Mouse (Mus musculus) WW6 (cell line): ENCODE results near the gene Stub1.

Source experiments
- DNase-seq: peaks from one replicate; pipeline ENCODE4 v3.0.0-alpha.2; 2013; ENCODE audit warnings: low read depth, low spot score

Gene Stub1

GRCm38 (mm10) chr17:25837076-25837410 lies 3.8 kb upstream of the Stub1 start, which contains the start of gene Rhbdl1:
TSS of gene Rhbdl1 (minus strand) at chr17:25837295.
- DNase-seq = no peak

- DNase-seq = no peak
Measured at GRCm38 (mm10) chr17:25836397-25837075, 3.3 kb upstream of the Stub1 start.

- no peak for DNase-seq
Measured at GRCm38 (mm10) chr17:25835816-25836215, 2.6 kb upstream of the Stub1 start.

GRCm38 (mm10) chr17:25835301-25835700 lies 2.1 kb upstream of the Stub1 start:
- no peak for DNase-seq

- no peak for DNase-seq
Measured at GRCm38 (mm10) chr17:25834595-25835222, 1.5 kb upstream of the Stub1 start.

- no peak for DNase-seq
Measured at GRCm38 (mm10) chr17:25833961-25834594, 874 bp upstream of the Stub1 start.

- peak; percentile 96 for DNase-seq
Measured at GRCm38 (mm10) chr17:25832436-25833290, 541 bp downstream of the Stub1 start.

- no peak for DNase-seq
Measured at GRCm38 (mm10) chr17:25831451-25832281, 1.5 kb downstream of the Stub1 start.

GRCm38 (mm10) chr17:25830806-25831431 lies 2.3 kb downstream of the Stub1 start:
- no peak for DNase-seq

GRCm38 (mm10) chr17:25830200-25830753 lies 2.9 kb downstream of the Stub1 start:
- no peak for DNase-seq

- DNase-seq = no peak
Measured at GRCm38 (mm10) chr17:25829558-25830017, 3.6 kb downstream of the Stub1 start.

- DNase-seq = no peak
Measured at GRCm38 (mm10) chr17:25828712-25829557, 4.3 kb downstream of the Stub1 start, which contains the start of gene Jmjd8. TSS of gene Jmjd8 (plus strand) at chr17:25828867.

- DNase-seq = no peak
Measured at GRCm38 (mm10) chr17:25828223-25828594, 5.0 kb downstream of the Stub1 start.

- DNase-seq = no peak
Measured at GRCm38 (mm10) chr17:25827546-25828222, 5.5 kb downstream of the Stub1 start.

- no peak for DNase-seq
Measured at GRCm38 (mm10) chr17:25827011-25827410, 6.2 kb downstream of the Stub1 start.

GRCm38 (mm10) chr17:25825984-25826570 lies 7.1 kb downstream of the Stub1 start:
- DNase-seq = no peak

- no peak for DNase-seq
Measured at GRCm38 (mm10) chr17:25825311-25825710, 7.9 kb downstream of the Stub1 start.
